8 mouse cellular contexts compared by ENCODE assay signal in the genomic region with DNA sequence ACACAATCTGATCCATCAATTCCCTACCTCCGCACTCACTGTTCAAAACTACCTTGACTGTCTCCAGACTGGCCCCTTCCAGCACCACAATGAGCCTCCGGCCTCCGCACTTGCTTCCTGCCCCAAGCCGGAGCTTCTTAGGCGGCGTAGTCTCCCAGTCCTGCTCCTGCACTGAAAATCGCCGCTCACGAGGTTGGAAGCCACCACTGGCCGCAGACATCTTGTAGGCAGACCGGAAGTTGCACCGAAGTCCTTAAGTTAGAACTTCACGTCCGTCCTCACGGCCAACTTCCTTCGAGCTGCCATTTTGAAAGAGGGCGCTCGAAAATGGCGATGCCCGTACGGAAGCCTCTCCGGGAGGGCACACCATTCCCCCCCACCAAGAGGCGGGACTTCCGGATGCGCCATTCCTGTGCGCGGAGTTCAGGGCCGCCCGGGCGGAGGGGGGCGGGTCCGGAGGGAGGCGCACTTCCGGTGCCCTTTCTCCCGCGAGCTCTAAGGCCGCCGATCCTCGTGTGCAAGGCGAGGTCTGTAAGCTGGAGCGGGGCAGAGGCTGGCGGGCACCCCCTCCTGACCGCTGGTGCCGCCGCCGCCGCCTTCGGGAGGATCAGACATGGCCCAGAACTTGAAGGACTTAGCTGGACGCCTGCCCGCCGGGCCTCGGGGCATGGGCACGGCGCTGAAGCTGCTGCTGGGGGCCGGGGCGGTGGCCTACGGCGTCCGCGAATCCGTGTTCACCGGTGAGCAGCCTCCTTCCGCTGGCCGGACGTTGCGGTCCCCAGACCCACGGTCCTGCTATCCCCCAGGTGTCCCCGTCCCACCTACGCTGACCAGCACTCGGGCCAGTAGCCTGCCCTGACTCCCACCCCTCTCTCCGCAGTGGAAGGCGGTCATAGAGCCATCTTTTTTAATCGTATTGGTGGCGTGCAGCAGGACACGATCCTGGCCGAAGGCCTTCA. TPM values are rescaled to one million over a fixed set of nuclear protein-coding genes. Genes with fewer than 3 reads are reported as not detected.
DNase-seq lines count a peak whose midpoint lies in the region; ATAC-seq and TF ChIP-seq lines count a peak whose summit lies in the region.

TSS of gene Emg1 (minus strand) at position 355 of the 959 bp plus-strand sequence.
TSS of gene Phb2 (plus strand) at position 513 of the 959 bp plus-strand sequence.

- peak within 1 kb of the TSS; percentile 79 for H3K4me2 ChIP-seq in forebrain, embryonic 15.5 days (replicated peaks)

- peaks cover 3 to 5% of the 10 kb centered on the region in 2 experiments; a peak in 2 of 4 replicates for H3K4me1 ChIP-seq in ES-E14 (ENCODE audit: control insufficient read depth in 2 of 2, insufficient read depth in 2 of 2, low read length in 2 of 2, poor library complexity in 1 of 2)
- H3K4me1 ChIP-seq in forebrain, embryonic 15.5 days, result peaks cover 44% of the 10 kb centered on the region
- peaks cover 9% of the 10 kb centered on the region for H3K4me1 ChIP-seq in lung, adult 2 months (ENCODE audit: control insufficient read depth, insufficient read depth, low read length)

- no peaks in the 10 kb centered on the region for H3K27me3 ChIP-seq in forebrain, embryonic 15.5 days

- under 1% methylated on average over 75 of the region's 76 CpGs for WGBS in forebrain, embryonic 15.5 days
- under 1% methylated on average over 76 of the region's 76 CpGs for WGBS in lung, adult 2 months

- in situ Hi-C loops in ES-E14 (cut with MboI; ENCODE audit: low sequenced_read_pairs in 2 of 2, unreplicated experiment in 2 of 2), result no loop called here

- intact Hi-C loops in heart, postnatal 25 days (cut with DNase I), result loop anchor here (5.0 to 10.0 kb wide), 3 partner anchors 45 to 323 kb away; partner anchors contain the start of genes Atn1, Gm45234, Ing4 and Zfp384

- H3K9ac ChIP-seq in ES-E14 (ENCODE audit: insufficient read depth, low read depth, low read length, poor library complexity, severe bottlenecking), result peak within 1 kb of the TSS; percentile 95
- H3K9ac ChIP-seq in forebrain, embryonic 15.5 days (replicated peaks), result peak within 1 kb of the TSS; percentile 92

- no peaks in the 10 kb centered on the region for H3K9me3 ChIP-seq in ES-E14 (ENCODE audit: control insufficient read depth, insufficient read depth, low read depth, low read length)
- H3K9me3 ChIP-seq in forebrain, embryonic 15.5 days, result no peaks in the 10 kb centered on the region

- peaks cover 51% of the 10 kb centered on the region for H3K36me3 ChIP-seq in ES-E14 (ENCODE audit: control insufficient read depth, insufficient read depth, low read length, poor library complexity, severe bottlenecking)
- peaks cover 32% of the 10 kb centered on the region for H3K36me3 ChIP-seq in forebrain, embryonic 15.5 days

- peak; percentile 37; the same call in 1 of the 2 replicates for TF ChIP-seq POLR2A in lung, adult 2 months (IDR thresholded peaks at IDR 0.05; ENCODE audit: borderline replicate concordance, extremely low read depth, low read depth, low read length)

- peak; percentile 96 for ATAC-seq in forebrain, embryonic 15.5 days (replicated peaks)
- ATAC-seq in neutrophil, adult 5-6 weeks (ENCODE audit: extremely low read depth, insufficient number of reproducible peaks, low FRiP score, poor library complexity, severe bottlenecking), result peak; percentile 97

- TF ChIP-seq CTCF in lung, adult 2 months (IDR thresholded peaks at IDR 0.05; ENCODE audit: insufficient read depth, low read length), result no peak

- H3K27ac ChIP-seq in ES-E14 (ENCODE audit: insufficient read depth, low read depth, low read length, poor library complexity, severe bottlenecking), result peak within 1 kb of the TSS; percentile 83
- peak within 1 kb of the TSS; percentile 78 for H3K27ac ChIP-seq in forebrain, embryonic 15.5 days (replicated peaks)

- DNase-seq in ES-E14 (ENCODE audit: low read depth, low spot score), result peak; percentile 97
- peak; percentile 97 for DNase-seq in cerebellum, adult 11-12 months
- peak; percentile 94 for DNase-seq in heart, postnatal 25 days (ENCODE audit: low spot score)
- DNase-seq in layer of hippocampus, adult 18-20 months (ENCODE audit: low spot score in 2 of 2), result peak; percentile 96 to 98
- peak; percentile 99 for DNase-seq in lung, adult 2 months
- DNase-seq in thymus, adult 18-20 months, result peak; percentile 93 to 96

- peak within 1 kb of the TSS; percentile 93 to 95 for H3K4me3 ChIP-seq in ES-E14 (ENCODE audit: insufficient read depth in 1 of 2, low read depth in 1 of 2, low read length in 2 of 2, poor library complexity in 1 of 2, severe bottlenecking in 1 of 2)
- H3K4me3 ChIP-seq in forebrain, embryonic 15.5 days, result peak within 1 kb of the TSS; percentile 99
- H3K4me3 ChIP-seq in lung, adult 2 months (replicated peaks; ENCODE audit: extremely low read depth, low read depth, low read length), result peak within 1 kb of the TSS; percentile 70

TF ChIP-seq in ES-E14, 5 proteins besides CTCF, POLR2A, EP300 and RAD21:
- TF ChIP-seq ZC3H11A (IDR thresholded peaks at IDR 0.05; ENCODE audit: borderline replicate concordance, low read depth, low read length), result no peak
- TF ChIP-seq ZNF384 (IDR thresholded peaks at IDR 0.05; ENCODE audit: low read depth, low read length), result peak; percentile 60; the same call in 1 of the 2 replicates
- no peak for TF ChIP-seq CHD2 (IDR thresholded peaks at IDR 0.05; ENCODE audit: low read depth, low read length)
- TF ChIP-seq MAFK (IDR thresholded peaks at IDR 0.05; ENCODE audit: insufficient read depth, low read depth, low read length), result no peak
- peak; percentile 91 for TF ChIP-seq HCFC1 (IDR thresholded peaks at IDR 0.05; ENCODE audit: borderline replicate concordance, insufficient read depth, low read length)
TF ChIP-seq in ES-E14: peak in this region for 2.

RNA-seq across cellular contexts. Expression of gene Emg1, which starts in this region (rescaled TPM):
- total RNA-seq in ES-E14 (2012; rRNA removed), result 292 and 344 TPM in 2 replicates
- 153 and 160 TPM in 2 replicates for polyA plus RNA-seq in forebrain, embryonic 15.5 days (2015; fragmentation: Nextera tagmentation; extraction: Ambion mirVana)
- 10 to 100 TPM; 72.5 to 75.1 TPM for total RNA-seq in heart, postnatal 25 days (2021)
- total RNA-seq in layer of hippocampus, adult 18-20 months (2021), result 10 to 100 TPM; 52.6 to 58.2 TPM
- 29.6 and 42.9 TPM in 2 replicates for polyA plus RNA-seq in lung, adult 2 months (2012; rRNA removed)
- 89.3 and 107 TPM in 2 replicates for total RNA-seq in neutrophil, adult 5-6 weeks (2017)

RNA-seq across cellular contexts. Expression of gene Phb2, which starts in this region (rescaled TPM):
- 530 and 581 TPM in 2 replicates for total RNA-seq in ES-E14 (2012; rRNA removed)
- 271 and 275 TPM in 2 replicates for polyA plus RNA-seq in forebrain, embryonic 15.5 days (2015; fragmentation: Nextera tagmentation; extraction: Ambion mirVana)
- total RNA-seq in heart, postnatal 25 days (2021), result 100 to 1,000 TPM; 322 to 323 TPM
- total RNA-seq in layer of hippocampus, adult 18-20 months (2021), result 100 to 1,000 TPM; 115 to 123 TPM
- polyA plus RNA-seq in lung, adult 2 months (2012; rRNA removed), result 64.7 and 74.4 TPM in 2 replicates
- 110 and 117 TPM in 2 replicates for total RNA-seq in neutrophil, adult 5-6 weeks (2017)

Comparison
In these comparisons a context has a peak if more than half of its experiments do, and no peak if none do; other contexts are left out.
1. Peak in every context shown above with its lines: DNase-seq, ATAC-seq, H3K4me3 ChIP-seq and H3K27ac ChIP-seq.